Mouse (Mus musculus): ENCODE data around the gene Tyrp1.
A peak's percentile ranks its signal among the peaks of the same experiment; 100 is the strongest.

Gene Tyrp1

GRCm38 (mm10) chr4:80834050-80834449 lies at the start of gene Tyrp1:
Tyrp1 (plus strand) TSS chr4:80834123.
- DNase-seq (ENCODE audit: low read depth, low spot score) = no peak

GRCm38 (mm10) chr4:80788339-80788738 lies 45.6 kb upstream of the Tyrp1 start:
- no peak for DNase-seq (ENCODE audit: low read depth, low spot score)

DNA sequence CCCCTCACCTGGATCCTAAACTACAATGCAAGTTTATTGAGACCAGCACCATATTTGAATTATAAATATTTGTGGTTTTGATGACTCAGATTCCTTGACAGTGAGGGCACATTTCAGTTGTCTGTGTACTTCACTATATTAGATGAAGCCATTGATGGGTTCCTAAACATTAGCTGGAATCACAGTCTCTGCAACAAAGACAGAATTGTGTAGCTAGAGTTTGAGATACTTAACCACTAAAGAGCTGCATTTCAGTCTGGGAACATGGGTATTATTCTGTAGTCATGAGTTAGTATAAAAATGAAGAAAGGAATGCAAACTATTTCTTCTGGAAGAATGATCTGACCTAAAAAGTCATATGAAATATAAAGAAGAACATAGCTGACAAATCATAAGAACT lies 14.4 kb upstream of the Tyrp1 start:
- DNase-seq (ENCODE audit: low read depth, low spot score) = no peak

DNA sequence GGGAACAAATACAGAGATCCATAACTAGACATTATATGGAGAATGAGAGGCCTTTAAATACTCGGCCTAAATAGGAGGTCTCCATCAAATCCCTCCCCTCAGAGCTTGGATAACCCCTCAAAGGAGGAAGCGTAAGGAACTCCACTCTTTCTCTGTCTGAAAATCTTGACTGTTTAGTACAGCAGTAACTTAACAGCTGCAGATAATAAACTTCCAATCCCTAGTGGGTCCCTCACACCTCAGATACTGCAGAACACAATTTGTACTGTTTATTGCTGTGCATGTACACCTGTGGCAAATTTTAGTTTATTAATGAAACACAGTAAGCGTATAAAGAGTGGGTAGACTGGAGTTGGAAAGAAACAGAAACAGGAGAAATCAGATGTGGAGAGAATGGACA lies 12.0 kb upstream of the Tyrp1 start:
- no peak for DNase-seq (ENCODE audit: low read depth, low spot score)

DNA sequence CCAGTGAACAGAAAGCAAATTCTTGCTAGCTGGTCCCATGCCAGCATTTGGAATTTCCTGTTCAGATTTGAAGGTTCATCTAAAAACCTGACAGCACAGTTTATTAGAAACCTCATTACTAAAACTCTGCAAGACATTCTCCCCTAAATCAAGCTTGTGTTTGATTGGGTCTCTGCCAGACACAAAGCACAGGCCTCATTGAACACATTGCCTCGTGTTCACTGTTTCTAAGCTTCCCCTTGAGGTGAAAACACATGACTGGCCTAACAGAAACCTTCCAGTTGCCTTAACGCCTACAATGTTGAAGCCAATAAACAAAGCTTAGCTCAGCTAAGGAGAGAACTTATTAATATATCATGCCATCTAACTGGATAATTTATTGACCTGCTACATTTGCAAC lies 5.7 kb upstream of the Tyrp1 start:
- no peak for DNase-seq (ENCODE audit: low read depth, low spot score)

DNA sequence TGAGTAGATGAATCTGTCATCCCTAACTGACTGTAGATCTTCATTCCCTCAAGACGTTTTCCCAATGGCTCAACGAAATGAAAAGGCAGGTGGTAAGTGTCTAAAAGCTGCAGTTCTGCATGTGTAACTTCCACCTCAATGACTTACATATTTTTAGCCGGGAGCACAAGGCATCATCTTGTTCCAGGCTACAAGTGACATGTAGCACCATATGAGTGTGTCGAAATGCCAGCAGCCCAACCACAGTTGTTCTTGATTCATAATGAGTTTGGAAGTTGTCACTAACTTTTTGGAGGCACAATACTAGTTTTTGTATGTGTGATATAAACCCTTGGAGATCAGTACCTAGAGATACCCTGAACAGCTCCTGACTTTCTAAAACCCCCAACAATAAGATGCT lies 5.4 kb downstream of the Tyrp1 start:
- DNase-seq (ENCODE audit: low read depth, low spot score) = no peak

DNA sequence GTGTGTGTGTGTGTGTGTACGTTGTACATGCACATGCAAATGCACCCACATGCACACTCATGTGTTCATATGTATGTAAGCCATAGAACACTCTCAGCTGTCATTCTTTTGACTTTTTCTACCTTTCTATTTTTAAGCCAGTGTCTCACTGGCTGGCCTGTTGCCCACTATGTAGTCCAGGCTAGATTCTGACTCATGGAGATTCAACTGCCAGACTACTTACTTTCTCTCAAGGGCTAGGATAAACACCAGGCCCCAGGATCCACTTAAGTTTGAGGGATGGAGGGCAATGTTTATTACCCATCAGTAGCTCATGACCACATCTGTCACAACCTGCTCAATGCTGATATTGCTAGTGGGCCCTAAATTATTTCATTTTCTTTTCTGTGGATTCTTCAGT lies 8.1 kb downstream of the Tyrp1 start:
- no peak for DNase-seq (ENCODE audit: low read depth, low spot score)

DNA sequence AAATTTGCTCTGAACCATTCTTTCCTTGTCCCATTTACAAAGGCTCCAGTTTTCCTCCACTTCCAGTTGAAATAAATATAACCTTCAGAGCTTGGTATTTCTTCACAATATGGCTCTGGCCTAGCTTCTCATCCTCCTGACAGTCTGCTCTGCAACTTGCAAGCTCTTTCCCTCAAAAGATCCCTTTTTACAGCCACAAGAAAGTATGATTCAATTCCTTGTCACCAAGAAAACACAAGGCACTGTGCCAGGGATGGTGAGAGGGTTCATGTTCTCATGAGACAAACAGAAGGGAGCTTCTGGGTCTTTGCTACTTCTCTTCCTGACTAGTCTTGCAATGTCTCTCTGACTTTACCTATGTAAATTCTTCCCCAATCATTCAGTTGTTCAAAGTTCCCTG lies 9.8 kb downstream of the Tyrp1 start:
- DNase-seq (ENCODE audit: low read depth, low spot score) = peak; percentile 28

GRCm38 (mm10) chr4:80846052-80846451 lies 12.1 kb downstream of the Tyrp1 start:
- DNase-seq (ENCODE audit: low read depth, low spot score) = no peak

- DNase-seq (ENCODE audit: low read depth, low spot score) = no peak
These were observed 18.9 kb downstream of the Tyrp1 start for GRCm38 (mm10) chr4:80852590-80853425.

GRCm38 (mm10) chr4:80855495-80855894 lies 21.6 kb downstream of the Tyrp1 start:
- no peak for DNase-seq (ENCODE audit: low read depth, low spot score)

DNA sequence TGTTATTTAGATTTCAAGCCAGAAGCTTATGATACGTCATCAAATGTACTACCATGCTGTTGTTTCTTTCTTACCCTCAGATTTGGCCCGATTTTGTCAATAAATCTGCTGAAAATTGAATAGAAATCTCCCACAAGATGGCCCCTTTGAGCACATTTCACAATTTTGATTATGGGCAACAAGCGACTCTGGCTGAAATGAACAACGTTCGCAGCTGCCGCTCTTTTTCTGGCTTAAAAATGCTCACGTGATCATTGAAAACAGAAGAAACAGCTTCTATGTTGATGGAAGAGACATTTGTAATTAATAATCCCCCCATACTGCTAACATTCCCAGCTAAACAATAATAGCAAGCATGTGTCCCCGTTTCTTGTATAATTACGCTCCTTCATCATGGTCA lies 29.0 kb downstream of the Tyrp1 start:
- DNase-seq (ENCODE audit: low read depth, low spot score) = no peak

GRCm38 (mm10) chr4:80863906-80864305 lies 30.0 kb downstream of the Tyrp1 start:
- DNase-seq (ENCODE audit: low read depth, low spot score) = no peak

GRCm38 (mm10) chr4:80864511-80864922 lies 30.6 kb downstream of the Tyrp1 start:
- DNase-seq (ENCODE audit: low read depth, low spot score) = peak; percentile 73

DNA sequence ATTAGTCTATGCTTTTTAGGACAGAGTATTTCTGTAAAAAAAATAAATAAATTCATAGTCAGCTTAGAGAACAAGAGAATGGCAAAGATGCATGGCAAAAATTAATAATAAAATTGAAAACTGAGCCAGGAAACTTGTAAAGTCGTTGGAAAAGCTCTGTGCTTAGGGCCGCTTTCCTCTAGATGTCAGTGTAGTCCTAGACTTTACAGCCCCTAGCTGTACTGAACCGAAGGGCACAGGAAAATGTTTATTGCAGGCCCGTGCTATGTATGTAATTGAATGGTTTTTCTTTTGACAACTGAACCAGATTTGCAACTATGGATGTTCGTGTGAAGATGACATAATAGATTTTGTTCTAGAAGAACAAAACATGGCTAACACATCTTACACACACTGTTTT lies 32.1 kb downstream of the Tyrp1 start:
- DNase-seq (ENCODE audit: low read depth, low spot score) = peak; percentile 38

DNA sequence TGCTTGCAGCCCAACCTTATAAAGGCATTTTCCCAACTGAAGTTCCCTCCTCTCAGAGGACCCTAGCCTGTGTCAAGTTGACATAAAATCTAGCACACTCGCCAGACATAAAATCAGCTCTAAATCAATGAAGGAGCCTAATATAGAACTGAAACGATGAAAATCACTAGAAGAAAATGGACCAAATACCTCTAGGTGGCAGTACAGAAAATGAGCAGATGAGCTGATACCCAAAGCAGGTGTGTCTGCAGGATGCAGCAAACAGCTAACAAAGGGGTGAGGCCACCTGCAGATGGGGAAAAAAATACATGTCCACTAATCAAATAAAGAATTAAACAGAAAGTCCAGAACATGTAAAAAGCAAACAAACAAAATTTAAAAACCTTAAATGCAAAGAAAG lies 35.7 kb downstream of the Tyrp1 start:
- no peak for DNase-seq (ENCODE audit: low read depth, low spot score)

- no peak for DNase-seq (ENCODE audit: low read depth, low spot score)
These were observed 39.1 kb downstream of the Tyrp1 start for GRCm38 (mm10) chr4:80872847-80873644.

GRCm38 (mm10) chr4:80874121-80874859 lies 40.4 kb downstream of the Tyrp1 start:
- no peak for DNase-seq (ENCODE audit: low read depth, low spot score)

DNA sequence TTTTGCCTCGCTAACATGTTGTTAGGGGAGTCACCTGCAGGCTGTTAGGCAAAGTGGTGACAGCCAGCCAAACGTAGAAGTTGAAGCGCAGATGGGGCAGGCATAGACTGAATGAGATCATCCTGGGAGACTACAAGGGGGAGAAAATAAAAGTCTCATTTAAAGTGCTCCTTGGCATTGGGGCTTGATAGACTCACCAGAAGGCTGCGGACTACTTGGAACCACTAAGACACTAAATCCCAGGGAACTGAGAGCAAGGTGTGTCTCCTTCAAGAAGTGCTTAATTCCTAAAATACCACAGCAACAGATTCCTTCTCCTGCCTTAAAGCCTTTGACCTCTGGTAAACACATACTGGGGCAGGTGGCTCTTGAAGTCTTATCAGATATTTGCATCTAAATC lies 41.1 kb downstream of the Tyrp1 start:
- DNase-seq (ENCODE audit: low read depth, low spot score) = no peak

- DNase-seq (ENCODE audit: low read depth, low spot score) = no peak
These were observed 48.2 kb downstream of the Tyrp1 start for GRCm38 (mm10) chr4:80881996-80882599.

GRCm38 (mm10) chr4:80886631-80887030 lies 52.7 kb downstream of the Tyrp1 start:
- DNase-seq (ENCODE audit: low read depth, low spot score) = no peak

DNA sequence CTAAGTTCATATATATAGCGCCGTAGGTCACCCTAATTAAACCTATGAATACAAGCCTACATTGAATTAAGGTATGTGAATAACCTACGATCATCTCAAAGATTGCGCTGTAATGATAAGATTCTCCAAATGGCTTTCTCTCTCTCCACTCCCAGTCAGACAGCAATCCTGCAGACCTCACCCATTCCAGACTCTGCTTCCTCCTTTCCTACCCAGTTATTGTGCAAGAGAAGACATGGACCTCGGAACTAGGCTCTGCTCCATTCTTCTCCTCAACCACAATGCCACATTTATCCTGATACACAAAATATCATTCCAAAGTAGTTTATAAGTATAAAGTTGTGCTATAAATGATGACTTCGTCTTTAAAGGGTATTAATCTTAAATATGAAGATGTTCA lies 57.1 kb downstream of the Tyrp1 start:
- no peak for DNase-seq (ENCODE audit: low read depth, low spot score)
